Mouse (Mus musculus): ENCODE measurements around the gene Sugp1.
A peak's percentile ranks its signal among the peaks of the same experiment; 100 is the strongest.

The Sugp1 gene

DNA sequence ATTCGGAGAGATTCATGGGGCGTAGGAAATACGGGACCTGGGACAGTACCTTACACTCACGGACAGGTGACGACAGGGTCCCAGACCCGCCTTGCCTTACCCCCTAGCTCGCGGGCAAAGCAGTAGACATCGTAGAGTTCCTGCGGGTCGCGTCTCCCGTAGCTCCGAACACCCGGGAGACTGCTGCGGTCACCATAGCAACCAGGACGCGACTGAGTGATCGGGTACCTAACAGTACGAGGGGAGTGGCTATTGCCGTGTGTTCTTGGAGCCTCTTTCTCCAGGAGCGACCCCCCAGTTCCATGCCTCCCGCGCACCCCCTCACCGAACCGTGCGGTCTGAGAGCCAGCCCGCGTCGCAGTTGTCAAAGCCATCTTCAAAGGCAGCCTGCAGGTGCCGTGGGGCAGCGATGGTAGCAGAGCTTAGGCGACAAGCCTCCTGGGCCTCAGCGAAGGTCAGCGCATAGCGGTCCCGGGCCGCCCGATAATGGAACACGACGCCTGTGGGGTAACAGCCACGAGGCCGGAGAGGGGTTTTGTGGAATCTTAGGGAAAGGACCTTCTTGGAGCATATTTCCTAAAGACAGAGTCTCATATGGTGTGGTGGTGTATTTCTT is 69.9 kb downstream of the Sugp1 start:
- no peak for DNase-seq

DNA sequence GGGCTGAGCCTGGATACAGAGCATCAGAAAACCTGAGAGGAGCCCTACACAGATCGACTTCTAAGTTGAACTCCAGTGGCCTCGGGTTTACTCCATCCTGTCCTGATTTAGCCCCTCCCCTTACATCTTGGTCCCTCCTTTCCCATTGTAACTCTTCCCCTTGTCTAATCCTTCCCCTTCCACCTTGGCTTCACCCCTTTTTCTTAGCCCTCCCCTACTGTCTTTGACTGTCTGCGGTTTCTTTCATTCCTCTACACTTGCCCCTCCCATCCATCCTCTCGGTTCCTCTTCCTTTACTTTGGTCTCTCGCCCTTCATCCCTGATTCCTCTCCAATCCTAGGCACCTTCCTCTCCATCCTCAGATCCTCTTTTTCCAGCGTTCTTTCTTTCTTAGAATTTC is 71.9 kb downstream of the Sugp1 start:
- no peak for DNase-seq

DNA sequence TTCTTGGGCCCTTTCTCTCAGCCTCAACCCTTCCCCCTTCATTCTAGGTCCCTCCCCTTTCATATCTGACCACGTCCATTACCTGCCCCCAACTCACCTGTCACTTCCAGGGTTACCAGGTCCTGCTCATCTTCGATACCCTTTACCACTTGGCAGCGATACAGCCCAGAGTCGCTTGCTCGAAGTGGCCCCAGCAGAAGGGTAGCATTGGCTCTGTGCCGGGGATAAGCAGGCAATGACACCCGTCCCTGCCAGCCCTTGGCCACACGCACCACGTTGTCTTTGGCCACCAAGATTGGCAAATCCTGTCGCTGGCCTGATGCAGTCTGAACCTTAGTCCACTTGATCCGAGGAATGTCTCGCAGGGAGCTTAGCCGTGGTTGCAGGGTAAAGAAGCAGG is 72.3 kb downstream of the Sugp1 start:
- DNase-seq = no peak

DNA sequence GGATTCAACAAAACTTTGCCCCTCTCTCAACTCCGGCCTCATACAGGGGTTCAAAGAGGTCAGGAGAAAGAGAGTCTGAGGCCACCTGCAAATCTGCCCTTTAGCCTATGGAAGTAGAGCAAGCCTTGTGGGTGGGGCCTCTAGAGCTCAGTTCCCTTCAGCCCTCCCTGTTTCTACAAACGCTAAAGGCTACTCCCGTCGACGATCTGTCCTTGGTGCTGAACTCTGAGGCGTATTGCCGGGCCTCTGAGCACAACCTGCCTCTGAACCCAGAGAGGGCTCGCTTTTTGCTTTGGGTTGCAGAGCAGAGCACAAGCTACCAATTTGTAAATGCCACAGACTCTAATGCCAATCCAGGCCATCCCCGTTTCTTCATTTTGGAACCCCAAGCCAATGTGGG is 75.0 kb downstream of the Sugp1 start:
- DNase-seq = no peak

DNA sequence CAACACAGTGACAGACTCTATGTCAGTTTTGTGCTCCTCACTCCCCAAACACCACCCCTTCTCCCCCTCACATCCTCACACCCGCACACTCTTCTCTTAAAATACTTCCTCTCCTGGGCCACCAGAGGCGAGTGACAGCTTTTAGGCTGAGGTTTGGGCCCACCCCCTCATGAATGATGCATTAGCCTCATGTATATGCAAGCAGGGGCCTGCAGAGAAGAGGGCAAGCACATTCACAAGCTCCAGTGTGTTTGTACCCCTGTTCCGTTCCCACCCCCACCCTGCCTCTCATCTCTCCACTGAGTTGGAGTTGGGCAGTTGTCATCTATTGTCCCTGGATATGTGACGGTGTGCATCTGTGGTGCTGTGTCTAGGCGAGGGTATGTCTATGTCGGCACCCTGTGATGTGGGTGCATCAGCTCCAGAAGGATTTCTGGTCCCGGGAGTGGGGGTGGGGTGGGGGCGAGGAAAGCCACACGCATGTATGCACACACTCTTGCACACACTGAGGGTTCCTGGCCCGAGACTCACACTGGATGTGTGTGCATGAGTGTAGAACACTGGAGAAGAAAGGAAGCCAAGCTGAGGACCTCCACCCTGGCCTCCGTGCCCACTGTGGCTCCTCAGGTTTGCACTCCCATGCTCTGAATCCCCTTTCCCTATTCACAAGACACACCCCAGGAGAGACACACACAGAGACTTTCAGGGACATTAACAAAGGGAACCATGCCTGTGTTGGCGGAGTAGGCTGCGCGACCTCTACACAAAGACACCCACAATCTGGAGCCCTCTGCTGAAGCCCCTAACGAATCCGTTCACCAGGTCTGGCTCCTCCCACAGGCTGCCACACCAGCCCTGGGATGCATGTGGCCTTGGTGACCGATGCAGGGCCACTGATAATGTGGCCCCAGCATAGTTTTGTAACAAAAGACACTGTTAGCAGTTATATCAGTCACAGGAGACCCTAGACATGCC is 76.4 kb downstream of the Sugp1 start:
- peak; percentile 89 for DNase-seq

DNA sequence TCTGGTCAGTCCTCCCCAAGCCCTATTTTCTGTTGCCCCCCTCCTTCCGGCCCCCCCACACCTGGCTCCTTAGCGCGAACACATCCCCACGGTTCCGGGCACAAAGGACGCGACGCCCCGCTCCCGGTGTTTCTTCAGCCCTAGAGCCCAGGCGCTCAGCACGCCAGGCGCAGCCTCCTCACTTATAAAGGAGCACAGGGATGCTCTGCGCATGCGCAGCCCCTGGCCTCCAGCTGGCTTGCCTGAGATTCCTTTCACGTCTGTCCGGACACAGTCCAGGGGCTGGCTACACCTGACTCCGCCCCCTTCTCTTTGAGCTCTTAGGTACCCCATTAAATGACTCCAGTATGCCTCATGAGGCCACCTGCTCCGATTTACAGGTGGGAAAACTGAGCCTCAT is 78.1 kb downstream of the Sugp1 start, which contains the start of gene Ncan:
Ncan (minus strand) TSS at position 207 of the 400 bp plus-strand sequence.
- peak; percentile 88 for DNase-seq

All from right cerebral cortex, adult 18-20 months (tissue).